Mouse (Mus musculus) heart, embryonic 13.5 days (tissue): ENCODE results near the gene Adamts13. TPM values are rescaled to one million over a fixed set of nuclear protein-coding genes. Genes with fewer than 3 reads are reported as not detected.

Experiments
- ATAC-seq: fragments of 200-750 bp; cut with Nextera tagmentation; 2 replicates; pipeline ENCODE4 v1.8.0; 2017; ENCODE audit warnings: moderate TSS enrichment; ENCODE audit not compliant: insufficient number of reproducible peaks, low FRiP score, low TSS enrichment; ENCODE audit errors: extremely low read depth
- H3K27ac ChIP-seq: fragments of 300-500 bp; sonication (generic); replicated peaks from 2 replicates; pipeline ENCODE4 v1.5.1; 2015; ENCODE audit warnings: moderate library complexity, mild to moderate bottlenecking, inconsistent platforms
- H3K27me3 ChIP-seq: fragments of 300-500 bp; sonication (generic); replicated peaks from 2 replicates; pipeline ENCODE4 v1.6.1; 2015; ENCODE audit warnings: mild to moderate bottlenecking, inconsistent platforms
- H3K36me3 ChIP-seq: fragments of 300-500 bp; sonication (generic); 2 replicates; pipeline ENCODE4 v1.6.1; 2015; ENCODE audit warnings: mild to moderate bottlenecking, inconsistent platforms
- H3K4me1 ChIP-seq: fragments of 300-500 bp; sonication (generic); 2 replicates; pipeline ENCODE4 v1.6.1; 2015; ENCODE audit warnings: inconsistent platforms
- H3K4me2 ChIP-seq: fragments of 300-500 bp; sonication (generic); 2 replicates; pipeline ENCODE4 v1.6.1; 2015; ENCODE audit warnings: inconsistent platforms, mild to moderate bottlenecking, moderate library complexity
- H3K4me3 ChIP-seq: fragments of 300-500 bp; sonication (generic); 2 replicates; pipeline ENCODE4 v1.5.1; 2015; ENCODE audit warnings: moderate library complexity, mild to moderate bottlenecking, inconsistent platforms
- H3K9ac ChIP-seq: fragments of 300-500 bp; sonication (generic); 2 replicates; pipeline ENCODE4 v1.6.1; 2015; ENCODE audit warnings: inconsistent platforms, mild to moderate bottlenecking, moderate library complexity
- H3K9me3 ChIP-seq: fragments of 300-500 bp; sonication (generic); 2 replicates; pipeline ENCODE4 v1.6.1; 2016; ENCODE audit warnings: inconsistent platforms
- WGBS: fragments of 180-500 bp; shearing (Covaris S2); methylation state at CpG from one replicate; pipeline ENCODE4 v1.1.7; 2015; ENCODE audit warnings: mixed read lengths; 5-methylcytosine and 5-hydroxymethylcytosine counted together
- polyA plus RNA-seq: library from polyadenylated mRNA; unstranded; fragments of >200 nt; fragmentation: Nextera tagmentation; extraction: Ambion mirVana; gene quantifications from 2 replicates; pipeline ENCODE4 v1.2.1, GENCODE M21; 2015

Adamts13 gene
- polyA plus RNA-seq, 1 experiment from 2014 or later = 0.04 TPM

- no peaks in the 10 kb centered on the region for H3K27me3 ChIP-seq
- H3K9ac ChIP-seq = no peak overlapping the region
- H3K4me3 ChIP-seq = no peak overlapping the region
- H3K36me3 ChIP-seq = peaks cover 93% of the 10 kb centered on the region
- no peaks in the 10 kb centered on the region for H3K9me3 ChIP-seq
- H3K4me1 ChIP-seq = no peaks in the 10 kb centered on the region
- 88% methylated on average over 8 of the region's 8 CpGs for WGBS
- H3K4me2 ChIP-seq = no peak overlapping the region
- no peak for ATAC-seq
- no peak overlapping the region for H3K27ac ChIP-seq
Measured at GRCm38 (mm10) chr2:26951346-26951905, 21.8 kb upstream of the Adamts13 start.

- peaks cover 93% of the 10 kb centered on the region for H3K36me3 ChIP-seq
- no peaks in the 10 kb centered on the region for H3K4me1 ChIP-seq
- no peaks in the 10 kb centered on the region for H3K9me3 ChIP-seq
- WGBS = 96% methylated on average over 4 of the region's 4 CpGs
- no peak overlapping the region for H3K9ac ChIP-seq
- no peak overlapping the region for H3K4me3 ChIP-seq
- no peak overlapping the region for H3K4me2 ChIP-seq
- no peak overlapping the region for H3K27ac ChIP-seq
- no peaks in the 10 kb centered on the region for H3K27me3 ChIP-seq
- ATAC-seq = no peak
Measured at GRCm38 (mm10) chr2:26952193-26952592, 21.0 kb upstream of the Adamts13 start.

DNA sequence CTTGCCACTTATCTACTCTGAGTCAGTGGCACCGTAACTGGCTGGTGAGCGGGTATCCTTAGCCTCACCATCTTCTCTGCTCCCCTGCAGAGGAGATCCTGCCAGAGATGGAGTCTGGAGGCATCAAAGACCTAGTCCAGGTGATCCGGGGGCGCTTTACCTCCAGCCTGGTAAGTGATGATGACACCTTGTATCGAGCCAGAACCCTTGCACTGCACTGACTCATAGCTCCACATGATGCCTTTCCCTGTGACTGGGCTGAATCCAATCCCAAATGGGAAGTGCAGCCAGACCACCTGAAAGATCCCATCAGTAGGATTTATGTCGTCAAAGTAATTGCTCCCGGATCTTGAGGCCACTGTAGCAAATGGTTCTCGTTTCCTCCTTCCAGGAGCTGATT, 20.4 kb upstream of the Adamts13 start:
- WGBS = 83% methylated on average over 8 of the region's 8 CpGs
- Histone ChIP-seq H3K36me3 (peaks cover 95% of the 10 kb centered on the region), H3K9ac (no peak overlapping the region), H3K4me2 (no peak overlapping the region), H3K4me3 (no peak overlapping the region), H3K27ac (no peak overlapping the region), H3K9me3 (no peaks in the 10 kb centered on the region), H3K4me1 (no peaks in the 10 kb centered on the region), H3K27me3 (no peaks in the 10 kb centered on the region)
- no peak for ATAC-seq

DNA sequence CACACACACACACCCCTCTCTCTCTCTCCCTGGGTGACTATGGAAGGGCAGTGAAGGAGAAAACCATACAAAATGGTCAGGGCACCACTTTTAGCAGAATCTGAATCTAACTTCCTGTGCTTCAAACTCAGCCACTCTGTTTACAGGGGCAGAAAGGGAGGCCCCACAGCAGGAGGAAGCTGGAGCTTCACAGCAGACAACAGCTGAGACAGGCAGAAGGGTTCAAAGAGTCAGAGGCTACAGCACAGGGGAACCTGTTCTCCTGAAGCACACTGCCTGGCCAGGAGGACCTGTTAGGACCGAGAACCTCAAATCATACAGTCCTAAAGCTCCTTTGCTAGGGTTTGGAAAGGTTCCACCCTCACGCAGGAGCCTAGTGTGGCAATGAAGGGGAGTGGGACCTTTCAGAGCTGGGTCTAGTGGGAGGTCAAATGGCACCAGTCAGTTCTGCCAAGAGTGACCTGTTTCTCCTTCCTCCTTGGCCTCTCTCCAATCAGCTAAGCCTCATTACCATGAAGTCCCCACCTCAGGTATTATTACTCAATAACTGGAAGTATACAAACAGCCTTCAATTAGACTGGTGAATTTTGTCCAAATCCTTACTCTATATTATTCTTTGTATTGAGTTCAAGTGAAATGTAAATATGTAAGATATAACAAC, 18.4 kb upstream of the Adamts13 start:
- H3K4me1 ChIP-seq = no peaks in the 10 kb centered on the region
- H3K9me3 ChIP-seq = no peaks in the 10 kb centered on the region
- H3K4me2 ChIP-seq = no peak overlapping the region
- H3K9ac ChIP-seq = no peak overlapping the region
- WGBS = 82% methylated on average over 2 of the region's 2 CpGs
- ATAC-seq = no peak
- peaks cover 93% of the 10 kb centered on the region for H3K36me3 ChIP-seq
- H3K27me3 ChIP-seq = no peaks in the 10 kb centered on the region
- H3K27ac ChIP-seq = no peak overlapping the region
- H3K4me3 ChIP-seq = no peak overlapping the region

GRCm38 (mm10) chr2:26956811-26957487, 16.3 kb upstream of the Adamts13 start:
- WGBS = 90% methylated on average over 12 of the region's 12 CpGs
- Histone ChIP-seq H3K4me2 (no peak overlapping the region), H3K9ac (no peak overlapping the region), H3K36me3 (peaks cover 94% of the 10 kb centered on the region), H3K9me3 (no peaks in the 10 kb centered on the region), H3K27me3 (no peaks in the 10 kb centered on the region), H3K4me3 (no peak overlapping the region), H3K4me1 (peaks cover 6% of the 10 kb centered on the region), H3K27ac (no peak overlapping the region)
- ATAC-seq = no peak

GRCm38 (mm10) chr2:26957488-26957859, 15.7 kb upstream of the Adamts13 start:
- 94% methylated on average over 2 of the region's 2 CpGs for WGBS
- no peak for ATAC-seq
- H3K4me3 ChIP-seq = no peak overlapping the region

DNA sequence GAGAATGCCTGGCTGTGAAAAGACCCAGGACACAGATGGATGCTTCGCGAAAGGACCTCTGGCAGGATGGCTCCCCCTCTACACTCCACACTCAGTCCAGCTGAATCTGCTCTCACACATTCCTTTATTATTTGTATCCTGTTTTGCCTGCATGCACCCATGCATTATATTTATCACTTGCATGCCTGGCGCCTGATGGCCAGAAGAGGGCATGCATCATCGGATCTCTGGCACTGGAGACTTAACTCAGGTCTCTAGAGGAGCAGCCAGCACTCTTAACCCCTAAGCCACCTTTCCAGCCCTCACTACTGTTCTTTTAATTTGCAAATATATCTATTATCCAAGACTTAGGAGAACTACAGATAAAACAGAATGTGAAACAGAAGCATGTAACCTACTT, 12.5 kb upstream of the Adamts13 start:
- Histone ChIP-seq H3K4me3 (no peak overlapping the region), H3K9ac (no peak overlapping the region), H3K27me3 (no peaks in the 10 kb centered on the region), H3K4me2 (no peak overlapping the region), H3K9me3 (no peaks in the 10 kb centered on the region), H3K27ac (no peak overlapping the region), H3K36me3 (peaks cover 63% of the 10 kb centered on the region), H3K4me1 (peaks cover 30% of the 10 kb centered on the region)
- WGBS = 71% methylated on average over 4 of the region's 4 CpGs
- no peak for ATAC-seq

More at GRCm38 (mm10) chr2:26957488-26957859, 15.7 kb upstream of the Adamts13 start:
- Histone ChIP-seq H3K27me3 (no peaks in the 10 kb centered on the region), H3K9ac (no peak overlapping the region), H3K27ac (no peak overlapping the region), H3K4me2 (no peak overlapping the region), H3K9me3 (no peaks in the 10 kb centered on the region), H3K36me3 (peaks cover 95% of the 10 kb centered on the region), H3K4me1 (peaks cover 12% of the 10 kb centered on the region)

GRCm38 (mm10) chr2:26963923-26964723, 9.1 kb upstream of the Adamts13 start, which contains the start of gene Rexo4:
Gene Rexo4, minus strand, starts transcription at chr2:26964386.
- Histone ChIP-seq H3K9me3 (peaks cover 5% of the 10 kb centered on the region; the same call in 1 of the 2 replicates), H3K27ac (peak within 1 kb of the TSS; percentile 97), H3K9ac (peak within 1 kb of the TSS; percentile 94), H3K27me3 (no peaks in the 10 kb centered on the region), H3K4me2 (peak within 1 kb of the TSS; percentile 95), H3K36me3 (peaks cover 31% of the 10 kb centered on the region), H3K4me1 (peaks cover 30% of the 10 kb centered on the region), H3K4me3 (peak within 1 kb of the TSS; percentile 87)
- under 1% methylated on average over 50 of the region's 50 CpGs for WGBS
- ATAC-seq = peak; percentile 78

GRCm38 (mm10) chr2:26964724-26965370, 8.4 kb upstream of the Adamts13 start:
- H3K36me3 ChIP-seq = peaks cover 26% of the 10 kb centered on the region
- H3K27me3 ChIP-seq = no peaks in the 10 kb centered on the region
- H3K4me3 ChIP-seq = peak overlapping the region; percentile 87
- H3K9ac ChIP-seq = peak overlapping the region; percentile 94
- no peak for ATAC-seq
- peak overlapping the region; percentile 95 for H3K4me2 ChIP-seq
- 18% methylated on average over 14 of the region's 14 CpGs for WGBS
- H3K27ac ChIP-seq = peak overlapping the region; percentile 97
- H3K4me1 ChIP-seq = peaks cover 30% of the 10 kb centered on the region
- H3K9me3 ChIP-seq = peaks cover 5% of the 10 kb centered on the region; the same call in 1 of the 2 replicates

- peaks cover 2% of the 10 kb centered on the region for H3K36me3 ChIP-seq
- H3K27ac ChIP-seq = no peak overlapping the region
- no peak overlapping the region for H3K4me3 ChIP-seq
- peaks cover 10% of the 10 kb centered on the region; the same call in 1 of the 2 replicates for H3K27me3 ChIP-seq
- peaks cover 5% of the 10 kb centered on the region; the same call in 1 of the 2 replicates for H3K9me3 ChIP-seq
- no peak overlapping the region for H3K4me2 ChIP-seq
- H3K9ac ChIP-seq = no peak overlapping the region
- ATAC-seq = no peak
- H3K4me1 ChIP-seq = peaks cover 20% of the 10 kb centered on the region
- WGBS = 55% methylated on average over 2 of the region's 2 CpGs
Measured at GRCm38 (mm10) chr2:26967262-26967661, 6.0 kb upstream of the Adamts13 start.

DNA sequence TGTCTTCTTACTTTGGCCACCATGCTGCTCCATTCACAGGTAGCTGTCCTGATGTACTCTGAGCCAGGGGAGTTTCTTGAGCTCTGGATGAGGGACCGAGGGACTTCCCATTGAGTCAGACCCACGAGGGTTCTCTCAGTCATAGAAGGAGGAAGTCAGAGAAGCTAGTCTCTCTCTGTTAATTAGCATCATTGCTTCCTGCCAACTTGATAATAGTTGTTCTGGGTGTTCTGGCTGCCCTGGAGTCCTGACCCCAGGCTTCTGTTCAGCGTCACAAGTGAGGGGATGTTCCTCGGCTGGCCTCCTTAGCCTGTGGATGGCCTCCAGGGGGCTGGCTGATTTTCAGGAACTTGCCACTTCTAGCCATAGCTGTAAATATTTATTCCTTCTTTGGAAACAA, 744 bp downstream of the Adamts13 start:
- 31% methylated on average over 4 of the region's 4 CpGs for WGBS
- Histone ChIP-seq H3K9ac (no peak overlapping the region), H3K4me1 (no peaks in the 10 kb centered on the region), H3K4me3 (no peak overlapping the region), H3K27ac (no peak overlapping the region), H3K9me3 (no peaks in the 10 kb centered on the region), H3K4me2 (no peak overlapping the region), H3K27me3 (peaks cover 40% of the 10 kb centered on the region), H3K36me3 (no peaks in the 10 kb centered on the region)
- no peak for ATAC-seq
